Mouse (Mus musculus) lung, embryonic 15.5 days (tissue): ENCODE measurements at regions not wholly inside any gene's neighbourhood (a gene's known extent, or its start where the extent isn't known, plus 50 kb on each side); places are given as distances from the start of the nearest gene placed in this dataset.

Experiments used
- ATAC-seq: fragments of 200-750 bp; cut with Nextera tagmentation; 2 replicates; pipeline ENCODE4 v1.8.0; 2017; ENCODE audit warnings: moderate number of reproducible peaks, borderline replicate concordance; ENCODE audit not compliant: low FRiP score, low TSS enrichment; ENCODE audit errors: extremely low read depth
- H3K27ac ChIP-seq: fragments of 300-500 bp; sonication (generic); 2 replicates; pipeline ENCODE4 v1.5.1; 2015; ENCODE audit warnings: moderate library complexity, mild to moderate bottlenecking, inconsistent platforms
- H3K27me3 ChIP-seq: fragments of 300-500 bp; sonication (generic); 2 replicates; pipeline ENCODE4 v1.6.1; 2015; ENCODE audit warnings: inconsistent platforms
- H3K36me3 ChIP-seq: fragments of 300-500 bp; sonication (generic); 2 replicates; pipeline ENCODE4 v1.6.1; 2015; ENCODE audit warnings: inconsistent platforms
- H3K4me1 ChIP-seq: fragments of 300-500 bp; sonication (generic); 2 replicates; pipeline ENCODE4 v1.6.1; 2015; ENCODE audit warnings: inconsistent platforms
- H3K4me2 ChIP-seq: fragments of 300-500 bp; sonication (generic); 2 replicates; pipeline ENCODE4 v1.6.1; 2015; ENCODE audit warnings: inconsistent platforms, mild to moderate bottlenecking, moderate library complexity
- H3K4me3 ChIP-seq: fragments of 300-500 bp; sonication (generic); 2 replicates; pipeline ENCODE4 v1.5.1; 2015; ENCODE audit warnings: mild to moderate bottlenecking, inconsistent platforms
- H3K9ac ChIP-seq: fragments of 300-500 bp; sonication (generic); 2 replicates; pipeline ENCODE4 v1.6.1; 2015; ENCODE audit warnings: inconsistent platforms
- H3K9me3 ChIP-seq: fragments of 300-500 bp; sonication (generic); 2 replicates; pipeline ENCODE4 v1.6.1; 2016; ENCODE audit warnings: inconsistent platforms
- WGBS: fragments of 180-500 bp; shearing (Covaris S2); methylation state at CpG from one replicate; pipeline ENCODE4 v1.1.7; 2015; 5-methylcytosine and 5-hydroxymethylcytosine counted together

- H3K4me2 ChIP-seq = no peak overlapping the region
- no peaks in the 10 kb centered on the region for H3K4me1 ChIP-seq
- H3K36me3 ChIP-seq = no peaks in the 10 kb centered on the region
- H3K9me3 ChIP-seq = no peaks in the 10 kb centered on the region
- H3K27me3 ChIP-seq = no peaks in the 10 kb centered on the region
- ATAC-seq = no peak
- H3K4me3 ChIP-seq = no peak overlapping the region
- H3K27ac ChIP-seq = no peak overlapping the region
- H3K9ac ChIP-seq = no peak overlapping the region
- 66% methylated on average over 3 of the region's 3 CpGs for WGBS
These were observed 131.4 kb upstream of the Psmd7 start for GRCm38 (mm10) chr8:107719656-107720055.

GRCm38 (mm10) chr8:107726716-107727115 lies 138.5 kb upstream of the Psmd7 start:
- 73% methylated on average over 1 of the region's 1 CpGs for WGBS

GRCm38 (mm10) chr8:107727276-107727675 lies 139.0 kb upstream of the Psmd7 start:
- no peak for ATAC-seq
- 91% methylated on average over 6 of the region's 6 CpGs for WGBS
- Histone ChIP-seq H3K4me2 (no peak overlapping the region), H3K27ac (no peak overlapping the region), H3K9me3 (no peaks in the 10 kb centered on the region), H3K4me1 (no peaks in the 10 kb centered on the region), H3K9ac (no peak overlapping the region), H3K27me3 (no peaks in the 10 kb centered on the region), H3K4me3 (no peak overlapping the region), H3K36me3 (no peaks in the 10 kb centered on the region)

More at GRCm38 (mm10) chr8:107726716-107727115, 138.5 kb upstream of the Psmd7 start:
- no peak overlapping the region for H3K4me2 ChIP-seq
- no peaks in the 10 kb centered on the region for H3K4me1 ChIP-seq
- H3K36me3 ChIP-seq = no peaks in the 10 kb centered on the region
- H3K9ac ChIP-seq = no peak overlapping the region
- H3K9me3 ChIP-seq = no peaks in the 10 kb centered on the region
- no peaks in the 10 kb centered on the region for H3K27me3 ChIP-seq
- H3K4me3 ChIP-seq = no peak overlapping the region
- no peak for ATAC-seq
- H3K27ac ChIP-seq = no peak overlapping the region

DNA sequence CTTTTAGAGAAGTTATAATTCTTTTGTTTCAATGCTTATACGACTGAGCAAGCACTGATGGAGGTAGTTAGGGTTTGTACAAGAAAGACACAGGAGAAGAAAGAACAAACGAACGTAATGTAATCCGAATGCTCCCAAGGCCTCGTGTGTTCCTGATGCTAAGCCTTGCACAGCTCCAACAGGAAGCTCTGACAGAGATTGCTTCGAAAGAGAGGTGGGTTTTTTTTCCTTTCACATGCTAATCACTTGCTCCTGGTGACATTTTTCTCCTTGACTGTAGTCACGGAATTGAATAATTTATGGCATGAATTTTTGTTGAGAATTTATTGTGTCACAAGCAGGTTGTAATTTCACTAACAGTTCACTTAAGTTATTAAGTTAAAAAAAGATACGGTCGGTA lies 150.8 kb upstream of the Psmd7 start:
- Histone ChIP-seq H3K36me3 (no peaks in the 10 kb centered on the region), H3K27me3 (no peaks in the 10 kb centered on the region), H3K4me3 (no peak overlapping the region), H3K4me1 (no peaks in the 10 kb centered on the region), H3K4me2 (no peak overlapping the region), H3K27ac (no peak overlapping the region), H3K9ac (no peak overlapping the region), H3K9me3 (no peaks in the 10 kb centered on the region)
- no peak for ATAC-seq
- 73% methylated on average over 9 of the region's 9 CpGs for WGBS

GRCm38 (mm10) chr8:107757083-107757482 lies 168.8 kb upstream of the Psmd7 start:
- H3K9ac ChIP-seq = no peak overlapping the region
- no peaks in the 10 kb centered on the region for H3K9me3 ChIP-seq
- no peaks in the 10 kb centered on the region for H3K4me1 ChIP-seq
- H3K27ac ChIP-seq = no peak overlapping the region
- H3K4me3 ChIP-seq = no peak overlapping the region
- no peaks in the 10 kb centered on the region for H3K36me3 ChIP-seq
- 67% methylated on average over 7 of the region's 7 CpGs for WGBS
- H3K27me3 ChIP-seq = no peaks in the 10 kb centered on the region
- H3K4me2 ChIP-seq = no peak overlapping the region
- no peak for ATAC-seq

GRCm38 (mm10) chr8:107758637-107759036 lies 170.4 kb upstream of the Psmd7 start:
- Histone ChIP-seq H3K27ac (no peak overlapping the region), H3K36me3 (no peaks in the 10 kb centered on the region), H3K4me3 (no peak overlapping the region), H3K9ac (no peak overlapping the region), H3K4me2 (no peak overlapping the region), H3K27me3 (no peaks in the 10 kb centered on the region), H3K4me1 (no peaks in the 10 kb centered on the region), H3K9me3 (no peaks in the 10 kb centered on the region)
- WGBS = 63% methylated on average over 1 of the region's 1 CpGs
- ATAC-seq = no peak

DNA sequence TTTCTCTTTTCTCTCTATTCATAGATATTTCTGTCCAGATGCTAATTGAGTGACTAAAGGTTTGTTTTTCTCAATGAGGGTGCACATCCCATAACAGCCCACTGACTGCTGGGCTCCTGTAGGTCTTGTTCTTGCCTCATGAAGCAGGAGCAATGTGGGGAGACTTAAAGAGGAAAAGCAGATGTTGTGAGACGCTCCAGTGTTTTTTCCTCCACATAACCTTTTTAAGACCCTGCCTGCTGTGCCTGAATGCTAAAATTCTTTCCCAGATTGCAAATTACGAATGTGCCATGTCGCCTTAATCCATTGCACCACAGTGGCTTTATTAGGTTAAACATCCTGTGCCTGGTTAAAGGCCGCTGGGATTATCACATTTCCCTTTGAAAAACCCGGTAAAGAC lies 165.5 kb upstream of the Zfhx3 start:
- ATAC-seq = no peak
- Histone ChIP-seq H3K27me3 (no peaks in the 10 kb centered on the region), H3K9ac (no peak overlapping the region), H3K4me2 (no peak overlapping the region), H3K9me3 (no peaks in the 10 kb centered on the region), H3K36me3 (no peaks in the 10 kb centered on the region), H3K27ac (no peak overlapping the region), H3K4me1 (no peaks in the 10 kb centered on the region), H3K4me3 (no peak overlapping the region)
- WGBS = 17% methylated on average over 5 of the region's 5 CpGs

- no peak overlapping the region for H3K4me3 ChIP-seq
- H3K4me1 ChIP-seq = no peaks in the 10 kb centered on the region
- ATAC-seq = no peak
- no peaks in the 10 kb centered on the region for H3K27me3 ChIP-seq
- H3K27ac ChIP-seq = no peak overlapping the region
- H3K4me2 ChIP-seq = no peak overlapping the region
- 58% methylated on average over 5 of the region's 5 CpGs for WGBS
- no peaks in the 10 kb centered on the region for H3K9me3 ChIP-seq
- H3K36me3 ChIP-seq = no peaks in the 10 kb centered on the region
- H3K9ac ChIP-seq = no peak overlapping the region
These were observed 156.7 kb upstream of the Zfhx3 start for GRCm38 (mm10) chr8:107785771-107786170.

GRCm38 (mm10) chr8:107792286-107792685 lies 150.2 kb upstream of the Zfhx3 start:
- ATAC-seq = no peak
- no peak overlapping the region for H3K27ac ChIP-seq
- H3K9ac ChIP-seq = no peak overlapping the region
- H3K4me3 ChIP-seq = no peak overlapping the region
- H3K9me3 ChIP-seq = no peaks in the 10 kb centered on the region
- H3K4me2 ChIP-seq = no peak overlapping the region
- WGBS = 76% methylated on average over 3 of the region's 3 CpGs
- no peaks in the 10 kb centered on the region for H3K27me3 ChIP-seq
- H3K4me1 ChIP-seq = no peaks in the 10 kb centered on the region
- no peaks in the 10 kb centered on the region for H3K36me3 ChIP-seq

- no peak for ATAC-seq
- Histone ChIP-seq H3K4me3 (no peak overlapping the region), H3K4me2 (no peak overlapping the region), H3K9ac (no peak overlapping the region), H3K27me3 (0 out of 2 replicates have a peak, but pooled peaks cover 10% of the 10 kb centered on the region), H3K36me3 (no peaks in the 10 kb centered on the region), H3K9me3 (no peaks in the 10 kb centered on the region), H3K4me1 (peaks cover 5% of the 10 kb centered on the region), H3K27ac (no peak overlapping the region)
- 73% methylated on average over 14 of the region's 14 CpGs for WGBS
These were observed 127.5 kb upstream of the Zfhx3 start for GRCm38 (mm10) chr8:107814931-107815330.

- no peak overlapping the region for H3K9ac ChIP-seq
- H3K36me3 ChIP-seq = no peaks in the 10 kb centered on the region
- H3K9me3 ChIP-seq = no peaks in the 10 kb centered on the region
- no peak overlapping the region for H3K4me3 ChIP-seq
- H3K27ac ChIP-seq = no peak overlapping the region
- peaks cover 11% of the 10 kb centered on the region for H3K4me1 ChIP-seq
- H3K4me2 ChIP-seq = no peak overlapping the region
- 0 out of 2 replicates have a peak, but pooled peaks cover 10% of the 10 kb centered on the region for H3K27me3 ChIP-seq
- 26% methylated on average over 3 of the region's 3 CpGs for WGBS
- no peak for ATAC-seq
These were observed 126.7 kb upstream of the Zfhx3 start for GRCm38 (mm10) chr8:107815775-107816174.

- WGBS = 66% methylated on average over 9 of the region's 9 CpGs
- Histone ChIP-seq H3K27me3 (0 out of 2 replicates have a peak, but pooled peaks cover 10% of the 10 kb centered on the region), H3K4me1 (peaks cover 17% of the 10 kb centered on the region), H3K9ac (no peak overlapping the region), H3K4me3 (no peak overlapping the region), H3K36me3 (no peaks in the 10 kb centered on the region), H3K27ac (no peak overlapping the region), H3K9me3 (no peaks in the 10 kb centered on the region), H3K4me2 (no peak overlapping the region)
- no peak for ATAC-seq
These were observed 124.6 kb upstream of the Zfhx3 start for GRCm38 (mm10) chr8:107817796-107818195.

DNA sequence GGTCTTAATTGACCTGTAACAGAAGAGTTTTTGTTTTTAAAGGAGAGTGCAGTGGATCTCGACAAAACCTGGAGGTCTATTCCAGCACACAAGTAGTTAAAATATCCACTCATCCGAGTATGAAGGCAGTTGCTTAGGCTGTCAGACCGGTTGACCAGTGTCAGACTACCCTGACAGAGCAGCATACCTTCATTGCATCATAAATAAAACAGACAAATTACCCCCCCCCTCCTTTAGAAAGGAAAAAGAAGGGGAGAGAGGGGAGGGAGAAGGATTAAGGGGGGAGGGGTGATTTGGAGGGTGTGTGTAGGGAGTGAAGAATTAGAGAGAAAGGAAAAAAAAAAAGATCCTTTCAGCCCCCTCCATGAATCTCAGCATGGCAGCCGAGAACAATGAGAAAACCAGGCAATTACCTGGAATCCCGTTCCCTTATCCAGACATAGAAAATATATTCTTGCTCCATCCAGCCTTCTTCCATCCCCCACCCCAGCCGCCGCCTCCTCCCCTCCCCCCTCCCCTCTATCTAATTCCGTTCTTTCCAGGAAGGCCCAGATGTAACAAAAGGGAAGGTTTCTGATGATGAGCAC lies 122.2 kb upstream of the Zfhx3 start:
- no peaks in the 10 kb centered on the region for H3K9me3 ChIP-seq
- no peak for ATAC-seq
- no peaks in the 10 kb centered on the region for H3K36me3 ChIP-seq
- peaks cover 24% of the 10 kb centered on the region for H3K4me1 ChIP-seq
- H3K4me3 ChIP-seq = no peak overlapping the region
- peaks cover 10% of the 10 kb centered on the region; the same call in 1 of the 2 replicates for H3K27me3 ChIP-seq
- no peak overlapping the region for H3K27ac ChIP-seq
- H3K4me2 ChIP-seq = no peak overlapping the region; the same call in 1 of the 2 replicates
- 9% methylated on average over 8 of the region's 8 CpGs for WGBS
- no peak overlapping the region for H3K9ac ChIP-seq
